Mouse (Mus musculus): ENCODE measurements at regions not wholly inside any gene's neighbourhood (a gene's known extent, or its start where the extent isn't known, plus 50 kb on each side); places are given as distances from the start of the nearest gene placed in this dataset.
A peak's percentile ranks its signal among the peaks of the same experiment; 100 is the strongest.

DNA sequence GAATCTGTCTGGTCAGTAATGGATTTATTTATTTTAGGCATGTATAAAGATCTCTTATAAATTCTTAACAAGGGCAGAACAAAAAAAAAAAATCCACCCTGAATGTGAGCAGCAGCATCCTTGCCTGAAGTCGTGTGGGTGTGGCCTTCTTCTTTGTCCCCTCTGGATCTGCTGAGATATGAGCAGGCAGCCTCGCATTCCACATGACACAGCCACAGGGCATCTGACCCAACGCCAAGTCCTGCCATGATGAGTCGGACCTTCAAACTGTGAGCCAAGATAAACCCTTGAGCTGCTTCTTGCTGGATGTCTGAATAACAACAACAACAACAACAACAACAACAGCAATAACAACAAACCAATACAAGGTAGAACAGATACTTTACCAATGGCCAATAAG, 230.5 kb downstream of the Bcl2l11 start:
- H3K27me3 ChIP-seq (ENCODE audit: insufficient read depth, low read length): no peaks in the 10 kb centered on the region
- WGBS: 90% methylated on average over 4 of the region's 4 CpGs
- H3K27ac ChIP-seq (ENCODE audit: low read length): no peak overlapping the region
- no peak overlapping the region for H3K9ac ChIP-seq (replicated peaks; ENCODE audit: low read length)
- ATAC-seq (ENCODE audit: low FRiP score, low TSS enrichment): no peak
- no peaks in the 10 kb centered on the region for H3K36me3 ChIP-seq (ENCODE audit: insufficient read depth, low read length)
- H3K4me3 ChIP-seq (ENCODE audit: low read length): no peak overlapping the region
- peaks cover 4% of the 10 kb centered on the region for H3K9me3 ChIP-seq (ENCODE audit: low read length)
- H3K4me2 ChIP-seq (replicated peaks; ENCODE audit: low read depth, low read length): no peak overlapping the region
- no peaks in the 10 kb centered on the region for H3K4me1 ChIP-seq (ENCODE audit: insufficient read depth, low read length)

DNA sequence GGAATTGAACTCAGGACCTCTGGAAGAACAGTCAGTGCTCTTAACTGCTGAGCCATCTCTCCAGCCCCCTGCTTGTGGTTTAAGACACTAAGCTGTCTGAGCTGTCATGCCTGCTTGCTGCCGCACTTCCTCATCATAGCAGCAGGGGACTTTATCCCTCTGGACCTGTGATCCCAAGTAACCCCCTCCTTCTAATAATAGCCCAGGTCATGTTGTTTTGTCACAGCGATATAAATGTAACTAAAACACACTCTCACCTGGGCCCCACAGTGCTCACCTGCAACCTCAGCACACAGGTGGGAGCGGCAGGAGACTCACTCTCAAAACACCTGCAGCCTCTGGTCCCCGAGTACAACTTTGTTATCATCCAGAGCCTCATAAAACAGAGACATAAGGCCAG, 231.9 kb upstream of the Spdye4c start:
- Histone ChIP-seq H3K4me2 (replicated peaks; ENCODE audit: low read depth, low read length) (no peak overlapping the region), H3K36me3 (ENCODE audit: insufficient read depth, low read length) (no peaks in the 10 kb centered on the region), H3K9ac (replicated peaks; ENCODE audit: low read length) (no peak overlapping the region), H3K9me3 (ENCODE audit: low read length) (peaks cover 4% of the 10 kb centered on the region), H3K27ac (ENCODE audit: low read length) (no peak overlapping the region), H3K4me3 (ENCODE audit: low read length) (no peak overlapping the region), H3K27me3 (ENCODE audit: insufficient read depth, low read length) (no peaks in the 10 kb centered on the region), H3K4me1 (ENCODE audit: insufficient read depth, low read length) (peaks cover 5% of the 10 kb centered on the region)
- no peak for ATAC-seq (ENCODE audit: low FRiP score, low TSS enrichment)
- 72% methylated on average over 4 of the region's 4 CpGs for WGBS

DNA sequence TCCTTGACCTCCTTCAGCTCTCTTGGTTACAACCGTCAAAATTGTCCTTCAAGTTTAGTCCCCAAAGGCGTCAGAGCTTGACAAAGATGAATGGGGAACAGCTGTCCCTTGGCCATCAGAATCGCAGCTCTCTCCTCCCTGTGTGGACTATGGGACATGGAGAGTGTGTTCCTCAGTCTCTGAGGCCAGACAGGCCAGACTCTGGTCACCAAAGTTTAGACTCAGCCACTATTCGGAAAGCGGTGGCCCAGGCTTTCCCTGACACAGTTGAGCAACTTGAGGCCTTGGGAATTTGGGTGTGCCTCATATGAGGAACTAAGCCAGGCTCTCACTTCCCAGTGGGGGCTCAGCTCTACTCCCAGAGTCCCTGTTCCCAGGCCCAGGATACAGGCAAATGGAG, 230.5 kb upstream of the Spdye4c start:
- H3K27ac ChIP-seq (ENCODE audit: low read length): no peak overlapping the region
- no peak overlapping the region for H3K4me2 ChIP-seq (replicated peaks; ENCODE audit: low read depth, low read length)
- H3K9ac ChIP-seq (replicated peaks; ENCODE audit: low read length): no peak overlapping the region
- H3K36me3 ChIP-seq (ENCODE audit: insufficient read depth, low read length): no peaks in the 10 kb centered on the region
- no peak for ATAC-seq (ENCODE audit: low FRiP score, low TSS enrichment)
- 51% methylated on average over 5 of the region's 5 CpGs for WGBS
- no peak overlapping the region for H3K4me3 ChIP-seq (ENCODE audit: low read length)
- peaks cover 13% of the 10 kb centered on the region for H3K4me1 ChIP-seq (ENCODE audit: insufficient read depth, low read length)
- H3K27me3 ChIP-seq (ENCODE audit: insufficient read depth, low read length): no peaks in the 10 kb centered on the region
- H3K9me3 ChIP-seq (ENCODE audit: low read length): peaks cover 4% of the 10 kb centered on the region

DNA sequence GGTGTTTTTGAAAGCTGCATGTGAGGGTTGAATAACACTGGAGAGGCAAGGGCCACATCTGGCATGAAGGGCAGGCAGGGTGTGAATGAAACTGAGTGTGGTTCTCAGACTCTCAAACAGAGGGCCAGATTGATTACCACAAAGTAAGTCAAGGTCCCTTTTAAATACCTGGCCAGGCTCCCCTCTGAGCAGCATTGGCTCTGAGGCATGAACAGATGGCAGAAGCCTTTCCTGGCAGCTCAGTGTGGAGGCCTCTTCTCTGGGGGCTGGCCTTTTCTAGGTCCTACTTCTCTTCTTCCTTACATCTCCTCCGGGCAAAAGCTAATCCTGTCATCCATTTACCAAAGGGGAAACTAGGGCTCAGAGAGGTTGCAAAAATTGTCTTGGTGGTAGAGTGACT, 229.6 kb upstream of the Spdye4c start:
- Histone ChIP-seq H3K27ac (ENCODE audit: low read length) (no peak overlapping the region), H3K36me3 (ENCODE audit: insufficient read depth, low read length) (no peaks in the 10 kb centered on the region), H3K4me2 (replicated peaks; ENCODE audit: low read depth, low read length) (no peak overlapping the region), H3K27me3 (ENCODE audit: insufficient read depth, low read length) (no peaks in the 10 kb centered on the region), H3K4me3 (ENCODE audit: low read length) (no peak overlapping the region), H3K9me3 (ENCODE audit: low read length) (no peaks in the 10 kb centered on the region), H3K9ac (replicated peaks; ENCODE audit: low read length) (no peak overlapping the region), H3K4me1 (ENCODE audit: insufficient read depth, low read length) (peaks cover 13% of the 10 kb centered on the region)
- no peak for ATAC-seq (ENCODE audit: low FRiP score, low TSS enrichment)
- WGBS: 77% methylated on average over 1 of the region's 1 CpGs

DNA sequence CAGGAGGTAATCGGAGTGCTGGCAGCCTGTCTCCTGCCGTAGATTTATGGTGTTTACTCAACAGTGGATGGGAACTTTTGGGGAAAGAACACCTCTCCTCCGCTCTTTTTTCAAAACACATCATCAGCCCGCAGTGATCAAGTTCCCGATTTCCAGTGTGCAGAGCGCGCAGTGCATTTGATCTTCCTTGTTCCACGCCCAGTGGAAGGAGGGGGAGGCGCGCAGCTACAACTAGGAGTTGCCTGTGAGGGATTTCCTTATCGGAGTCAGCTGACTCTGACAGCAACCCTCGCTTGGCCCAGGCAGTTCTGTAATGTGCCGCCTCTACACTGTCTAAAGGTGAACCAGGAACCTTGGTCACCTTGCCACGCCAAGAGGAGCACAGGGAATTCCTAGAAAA, 226.8 kb upstream of the Spdye4c start:
- peak; percentile 86 for ATAC-seq (ENCODE audit: low FRiP score, low TSS enrichment)
- peak overlapping the region; percentile 65 for H3K27ac ChIP-seq (ENCODE audit: low read length)
- peak overlapping the region; percentile 55 for H3K4me2 ChIP-seq (replicated peaks; ENCODE audit: low read depth, low read length)
- no peaks in the 10 kb centered on the region for H3K36me3 ChIP-seq (ENCODE audit: insufficient read depth, low read length)
- H3K4me1 ChIP-seq (ENCODE audit: insufficient read depth, low read length): peaks cover 13% of the 10 kb centered on the region
- H3K9me3 ChIP-seq (ENCODE audit: low read length): no peaks in the 10 kb centered on the region
- 3% methylated on average over 14 of the region's 14 CpGs for WGBS
- H3K4me3 ChIP-seq (ENCODE audit: low read length): peak overlapping the region; percentile 19
- H3K27me3 ChIP-seq (ENCODE audit: insufficient read depth, low read length): no peaks in the 10 kb centered on the region
- peak overlapping the region; percentile 36; the same call in 1 of the 2 replicates for H3K9ac ChIP-seq (replicated peaks; ENCODE audit: low read length)

DNA sequence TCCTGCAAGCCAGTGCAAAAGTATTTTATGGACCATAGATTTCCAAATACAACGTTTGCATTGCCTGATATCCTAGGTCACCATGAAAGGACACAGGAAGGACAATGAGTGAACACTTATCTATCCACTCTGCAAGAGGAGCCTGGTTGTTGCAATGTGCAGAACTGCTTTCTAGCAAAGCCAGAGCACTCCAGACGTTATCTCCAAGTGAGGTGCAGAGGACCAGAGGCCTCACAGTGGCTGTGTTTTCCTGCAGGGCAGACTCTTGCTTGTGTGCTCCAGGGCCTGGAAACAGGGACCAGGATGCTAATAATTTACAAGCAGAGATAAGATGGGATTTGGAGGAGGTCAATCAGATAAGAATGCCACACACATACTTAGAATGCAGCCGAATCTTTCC, 226.0 kb upstream of the Spdye4c start:
- no peak for ATAC-seq (ENCODE audit: low FRiP score, low TSS enrichment)
- Histone ChIP-seq H3K9ac (replicated peaks; ENCODE audit: low read length) (no peak overlapping the region), H3K4me3 (ENCODE audit: low read length) (no peak overlapping the region), H3K27ac (ENCODE audit: low read length) (no peak overlapping the region), H3K27me3 (ENCODE audit: insufficient read depth, low read length) (no peaks in the 10 kb centered on the region), H3K36me3 (ENCODE audit: insufficient read depth, low read length) (no peaks in the 10 kb centered on the region), H3K4me1 (ENCODE audit: insufficient read depth, low read length) (peaks cover 13% of the 10 kb centered on the region), H3K9me3 (ENCODE audit: low read length) (no peaks in the 10 kb centered on the region), H3K4me2 (replicated peaks; ENCODE audit: low read depth, low read length) (no peak overlapping the region)
- 46% methylated on average over 3 of the region's 3 CpGs for WGBS

DNA sequence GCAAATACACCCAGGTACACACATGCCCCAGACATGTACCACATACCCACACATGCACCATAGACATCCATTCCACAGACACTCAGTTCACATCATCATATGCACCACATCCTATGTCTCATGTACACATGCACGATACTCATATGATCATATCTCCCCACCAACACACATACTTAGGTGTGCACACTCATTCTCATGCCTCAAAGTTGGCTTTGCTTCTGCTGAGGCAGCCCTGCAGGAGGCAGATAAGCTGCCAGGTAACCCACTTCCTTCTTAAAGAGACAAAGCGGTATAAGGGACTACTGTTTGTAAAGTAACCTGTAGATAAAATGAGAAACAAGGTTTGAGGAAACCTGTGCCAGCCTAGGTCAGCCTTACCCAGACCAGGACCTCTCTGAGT, 225.2 kb upstream of the Spdye4c start:
- Histone ChIP-seq H3K27me3 (ENCODE audit: insufficient read depth, low read length) (no peaks in the 10 kb centered on the region), H3K9me3 (ENCODE audit: low read length) (no peaks in the 10 kb centered on the region), H3K9ac (replicated peaks; ENCODE audit: low read length) (no peak overlapping the region), H3K4me1 (ENCODE audit: insufficient read depth, low read length) (peaks cover 13% of the 10 kb centered on the region), H3K4me3 (ENCODE audit: low read length) (no peak overlapping the region), H3K36me3 (ENCODE audit: insufficient read depth, low read length) (no peaks in the 10 kb centered on the region), H3K27ac (ENCODE audit: low read length) (no peak overlapping the region), H3K4me2 (replicated peaks; ENCODE audit: low read depth, low read length) (no peak overlapping the region)
- no peak for ATAC-seq (ENCODE audit: low FRiP score, low TSS enrichment)
- 92% methylated on average over 2 of the region's 2 CpGs for WGBS

DNA sequence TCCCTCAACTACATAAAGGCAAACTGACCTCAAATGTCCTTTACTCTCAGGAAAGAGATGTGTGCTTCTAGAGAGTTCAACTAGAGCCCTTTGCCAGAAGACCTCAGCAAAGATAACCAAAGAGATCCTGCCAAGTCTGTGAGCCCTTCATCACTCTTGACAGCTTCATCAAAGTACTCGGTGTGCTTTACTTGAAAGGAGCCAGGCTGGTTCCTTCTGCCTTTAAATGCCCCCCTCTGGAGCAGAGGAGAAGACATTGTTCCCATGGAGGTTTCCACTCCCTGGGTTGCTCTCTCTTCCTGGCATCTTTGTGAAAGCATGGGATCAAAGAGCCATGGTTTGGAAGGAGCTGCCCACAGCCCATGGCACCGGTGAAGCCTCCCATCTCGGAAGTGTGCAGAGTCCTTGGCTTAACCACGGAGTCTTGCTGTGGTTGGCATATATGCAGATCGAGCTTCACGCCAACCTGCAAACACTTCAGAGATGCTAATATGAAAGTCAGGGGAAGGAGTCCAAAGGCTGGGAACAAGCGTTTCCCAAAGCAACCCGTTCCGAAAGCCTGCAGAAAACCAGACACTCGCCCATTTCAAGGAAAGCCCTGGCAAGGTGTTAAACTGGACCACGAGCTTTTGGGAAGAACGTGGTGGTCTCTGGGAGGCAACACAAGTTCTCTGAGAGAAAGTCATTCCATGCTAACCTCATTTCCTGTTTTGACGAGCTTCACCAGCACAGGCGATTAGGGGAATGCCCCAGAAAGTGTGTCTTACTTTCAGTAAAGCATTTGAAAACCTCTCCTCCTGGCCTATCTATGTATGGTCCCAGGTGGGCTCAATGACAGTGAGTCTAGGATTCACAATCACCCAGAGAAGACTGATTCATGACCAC, 223.5 kb upstream of the Spdye4c start:
- no peak for ATAC-seq (ENCODE audit: low FRiP score, low TSS enrichment)
- Histone ChIP-seq H3K4me3 (ENCODE audit: low read length) (no peak overlapping the region), H3K4me1 (ENCODE audit: insufficient read depth, low read length) (peaks cover 13% of the 10 kb centered on the region), H3K27me3 (ENCODE audit: insufficient read depth, low read length) (no peaks in the 10 kb centered on the region), H3K9me3 (ENCODE audit: low read length) (no peaks in the 10 kb centered on the region), H3K36me3 (ENCODE audit: insufficient read depth, low read length) (no peaks in the 10 kb centered on the region), H3K9ac (replicated peaks; ENCODE audit: low read length) (no peak overlapping the region), H3K4me2 (replicated peaks; ENCODE audit: low read depth, low read length) (no peak overlapping the region), H3K27ac (ENCODE audit: low read length) (no peak overlapping the region)
- 79% methylated on average over 14 of the region's 14 CpGs for WGBS

DNA sequence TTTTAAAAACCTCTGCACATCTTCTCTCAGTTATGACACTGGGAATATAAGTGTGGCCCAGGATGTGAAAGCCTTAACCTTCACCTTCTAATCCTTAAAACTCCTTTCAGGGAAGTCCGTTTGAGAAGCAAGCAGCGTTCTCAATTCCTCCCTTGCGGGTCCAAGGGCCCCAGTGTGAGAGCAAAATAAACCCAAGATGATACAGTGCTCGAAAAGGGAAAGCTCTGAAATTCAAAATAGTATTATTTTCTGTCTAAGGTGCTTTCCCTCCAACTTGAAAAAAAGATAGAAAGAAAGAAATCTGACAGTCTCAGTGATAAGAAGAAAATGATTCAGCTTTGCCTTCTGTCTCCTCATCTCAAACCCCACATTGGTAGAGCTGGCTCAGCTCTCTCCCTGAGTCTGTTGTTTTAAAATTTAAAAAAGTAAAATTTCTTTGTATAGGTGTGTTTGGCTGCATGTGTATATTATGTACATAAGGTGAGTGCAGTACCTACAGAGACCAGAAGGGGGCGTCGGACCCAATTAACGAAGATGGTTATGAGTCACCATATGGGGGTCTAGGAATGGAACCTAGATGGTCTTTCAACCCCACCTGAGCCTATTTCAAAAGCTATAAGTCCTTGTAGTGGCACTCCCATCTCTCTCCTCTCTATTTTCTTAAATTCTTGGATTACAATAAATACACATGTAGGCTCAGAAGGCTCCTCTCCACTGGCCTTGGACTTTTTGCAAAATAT, 222.3 kb upstream of the Spdye4c start:
- H3K9ac ChIP-seq (replicated peaks; ENCODE audit: low read length): no peak overlapping the region
- peaks cover 12% of the 10 kb centered on the region for H3K4me1 ChIP-seq (ENCODE audit: insufficient read depth, low read length)
- no peak overlapping the region for H3K4me2 ChIP-seq (replicated peaks; ENCODE audit: low read depth, low read length)
- H3K9me3 ChIP-seq (ENCODE audit: low read length): no peaks in the 10 kb centered on the region
- no peaks in the 10 kb centered on the region for H3K27me3 ChIP-seq (ENCODE audit: insufficient read depth, low read length)
- no peaks in the 10 kb centered on the region for H3K36me3 ChIP-seq (ENCODE audit: insufficient read depth, low read length)
- no peak overlapping the region for H3K27ac ChIP-seq (ENCODE audit: low read length)
- 74% methylated on average over 7 of the region's 7 CpGs for WGBS
- no peak for ATAC-seq (ENCODE audit: low FRiP score, low TSS enrichment)
- H3K4me3 ChIP-seq (ENCODE audit: low read length): no peak overlapping the region

DNA sequence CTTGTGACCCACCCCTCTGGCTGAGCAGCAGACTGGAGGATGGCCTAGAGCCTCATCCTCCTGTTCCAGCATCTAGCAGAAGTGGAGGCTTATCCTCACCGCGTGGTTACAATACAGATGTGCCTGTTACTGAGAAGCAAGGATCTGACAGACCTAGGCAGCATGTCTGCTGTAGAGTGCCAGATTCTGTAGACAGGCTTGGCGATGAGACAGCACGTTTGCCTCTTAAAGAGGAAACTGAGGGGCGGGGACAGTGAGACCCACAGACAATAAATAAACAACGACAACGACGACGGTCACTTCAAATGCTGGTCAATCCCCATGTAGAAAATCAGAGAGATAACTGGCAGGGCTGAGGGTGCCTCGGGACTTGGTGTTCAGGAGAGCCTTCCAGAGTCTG, 220.2 kb upstream of the Spdye4c start:
- H3K9ac ChIP-seq (replicated peaks; ENCODE audit: low read length): no peak overlapping the region
- no peak for ATAC-seq (ENCODE audit: low FRiP score, low TSS enrichment)
- no peaks in the 10 kb centered on the region for H3K27me3 ChIP-seq (ENCODE audit: insufficient read depth, low read length)
- H3K4me3 ChIP-seq (ENCODE audit: low read length): no peak overlapping the region
- no peak overlapping the region for H3K27ac ChIP-seq (ENCODE audit: low read length)
- H3K4me1 ChIP-seq (ENCODE audit: insufficient read depth, low read length): no peaks in the 10 kb centered on the region
- no peaks in the 10 kb centered on the region for H3K9me3 ChIP-seq (ENCODE audit: low read length)
- WGBS: 56% methylated on average over 10 of the region's 10 CpGs
- no peak overlapping the region for H3K4me2 ChIP-seq (replicated peaks; ENCODE audit: low read depth, low read length)
- H3K36me3 ChIP-seq (ENCODE audit: insufficient read depth, low read length): no peaks in the 10 kb centered on the region
